Mouse (Mus musculus) intestine, embryonic 14.5 days (tissue): ENCODE results near the gene Cacna1c. TPM values are rescaled to one million over a fixed set of nuclear protein-coding genes. Genes with fewer than 3 reads are reported as not detected.

Source experiments
- ATAC-seq: fragments of 200-750 bp; cut with Nextera tagmentation; replicated peaks from 2 replicates; pipeline ENCODE4 v1.8.0; 2017; ENCODE audit warnings: low read depth, moderate number of reproducible peaks, moderate TSS enrichment, moderate library complexity; ENCODE audit not compliant: low FRiP score, low TSS enrichment
- DNase-seq: peaks from one replicate; pipeline ENCODE4 v3.0.0-alpha.2; 2018; ENCODE audit warnings: low spot score
- H3K27ac ChIP-seq: fragments of 300-500 bp; sonication (generic); 2 replicates; pipeline ENCODE4 v1.5.1; 2014; ENCODE audit warnings: low read depth, mild to moderate bottlenecking, control low read depth
- H3K27me3 ChIP-seq: fragments of 300-500 bp; sonication (generic); replicated peaks from 2 replicates; pipeline ENCODE4 v1.6.1; 2014; ENCODE audit warnings: low read length, control low read depth; ENCODE audit not compliant: control insufficient read depth, insufficient read depth
- H3K36me3 ChIP-seq: fragments of 300-500 bp; sonication (generic); 2 replicates; pipeline ENCODE4 v1.6.1; 2014; ENCODE audit warnings: low read length, control low read depth; ENCODE audit not compliant: control insufficient read depth, insufficient read depth
- H3K4me1 ChIP-seq: fragments of 300-500 bp; sonication (generic); replicated peaks from 2 replicates; pipeline ENCODE4 v1.6.1; 2014; ENCODE audit warnings: low read length, control low read depth, mixed read lengths; ENCODE audit not compliant: control insufficient read depth, insufficient read depth
- H3K4me2 ChIP-seq: fragments of 300-500 bp; sonication (generic); 2 replicates; pipeline ENCODE4 v1.6.1; 2014; ENCODE audit warnings: low read length
- H3K4me3 ChIP-seq: fragments of 300-500 bp; sonication (generic); 2 replicates; pipeline ENCODE4 v1.5.1; 2014; ENCODE audit warnings: low read depth, low read length, control low read depth, mixed read lengths
- H3K9ac ChIP-seq: fragments of 300-500 bp; sonication (generic); 2 replicates; pipeline ENCODE4 v1.6.1; 2014; ENCODE audit warnings: mild to moderate bottlenecking, low read length
- H3K9me3 ChIP-seq: fragments of 300-500 bp; sonication (generic); 2 replicates; pipeline ENCODE4 v1.6.1; 2016; ENCODE audit warnings: low read length, control low read depth; ENCODE audit not compliant: control insufficient read depth
- WGBS: fragments of 180-500 bp; shearing (Covaris S2); extraction: QIAGEN DNeasy Blood & Tissue Kit; methylation state at CpG from one replicate; pipeline ENCODE4 v1.1.7; 2014; 5-methylcytosine and 5-hydroxymethylcytosine counted together
- polyA plus RNA-seq: library from polyadenylated mRNA; unstranded; fragments of >200 nt; fragmentation: Nextera tagmentation; extraction: Ambion mirVana; gene quantifications from 2 replicates; pipeline ENCODE4 v1.2.1, GENCODE M21; 2014

Cacna1c gene
- polyA plus RNA-seq, 1 experiment from 2014 or later = 6.5 TPM

DNA sequence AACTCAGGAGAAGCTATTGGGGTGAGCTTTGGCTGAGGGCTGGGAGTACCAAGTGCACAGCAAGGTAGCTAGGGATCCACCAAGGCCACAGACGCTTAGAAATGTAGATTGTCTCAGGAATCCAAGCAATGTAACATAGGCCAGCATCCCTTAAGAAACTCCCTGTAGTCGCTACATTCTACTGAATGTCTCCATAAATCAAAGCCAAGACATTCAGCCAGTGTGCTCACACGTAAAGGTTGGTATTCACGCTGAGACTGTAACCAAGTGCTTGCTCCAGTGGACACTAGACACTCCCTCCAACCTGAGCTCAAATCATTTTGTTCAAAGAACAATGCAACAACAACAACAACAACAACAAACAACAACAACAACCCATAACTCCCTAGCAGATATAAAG lies 368.0 kb downstream of the Cacna1c start:
- Histone ChIP-seq H3K9me3 (no peaks in the 10 kb centered on the region), H3K4me1 (no peaks in the 10 kb centered on the region), H3K27me3 (no peaks in the 10 kb centered on the region), H3K4me2 (no peak overlapping the region), H3K36me3 (no peaks in the 10 kb centered on the region), H3K4me3 (no peak overlapping the region), H3K9ac (no peak overlapping the region), H3K27ac (no peak overlapping the region)
- DNase-seq (no peak), ATAC-seq (no peak)
- WGBS = 47% methylated on average over 4 of the region's 4 CpGs

DNA sequence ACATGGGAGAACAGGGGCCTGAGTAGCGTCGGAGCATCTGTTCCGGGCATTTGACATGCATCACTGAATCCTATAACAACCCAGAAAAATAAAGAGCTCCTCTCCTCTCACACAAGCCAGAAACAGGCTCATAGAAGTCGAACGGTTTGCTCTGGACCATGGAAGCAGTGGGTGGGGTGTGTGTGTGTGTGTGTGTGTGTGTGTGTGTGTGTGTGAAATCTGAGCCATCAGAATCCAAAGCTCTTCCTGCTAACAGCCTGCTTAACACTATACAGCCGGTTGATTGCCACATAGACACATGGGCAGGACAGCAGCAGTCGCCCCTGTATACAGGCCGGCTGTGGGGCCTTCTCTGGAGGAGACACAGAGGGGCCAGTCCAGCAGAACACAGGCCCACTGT lies 368.7 kb downstream of the Cacna1c start:
- H3K36me3 ChIP-seq = no peaks in the 10 kb centered on the region
- WGBS = 39% methylated on average over 8 of the region's 8 CpGs
- no peak for DNase-seq

GRCm38 (mm10) chr6:118825400-118825871 lies 370.8 kb downstream of the Cacna1c start:
- H3K4me1 ChIP-seq = no peaks in the 10 kb centered on the region
- no peak for DNase-seq
- H3K4me2 ChIP-seq = no peak overlapping the region
- H3K4me3 ChIP-seq = no peak overlapping the region
- WGBS = 47% methylated on average over 6 of the region's 6 CpGs
- H3K9me3 ChIP-seq = no peaks in the 10 kb centered on the region
- H3K27ac ChIP-seq = no peak overlapping the region
- H3K9ac ChIP-seq = no peak overlapping the region
- no peak for ATAC-seq
- no peaks in the 10 kb centered on the region for H3K27me3 ChIP-seq
- no peaks in the 10 kb centered on the region for H3K36me3 ChIP-seq

More for the DNA sequence above, 368.7 kb downstream of the Cacna1c start:
- H3K9ac ChIP-seq = no peak overlapping the region
- H3K9me3 ChIP-seq = no peaks in the 10 kb centered on the region
- H3K4me3 ChIP-seq = no peak overlapping the region
- ATAC-seq = no peak
- no peaks in the 10 kb centered on the region for H3K4me1 ChIP-seq
- H3K4me2 ChIP-seq = no peak overlapping the region
- no peaks in the 10 kb centered on the region for H3K27me3 ChIP-seq
- H3K27ac ChIP-seq = no peak overlapping the region

GRCm38 (mm10) chr6:118821536-118821935 lies 374.7 kb downstream of the Cacna1c start:
- ATAC-seq (no peak), DNase-seq (no peak)
- Histone ChIP-seq H3K9ac (no peak overlapping the region), H3K27me3 (no peaks in the 10 kb centered on the region), H3K4me2 (no peak overlapping the region), H3K36me3 (no peaks in the 10 kb centered on the region), H3K4me3 (no peak overlapping the region), H3K4me1 (peaks cover 5% of the 10 kb centered on the region; the same call in 1 of the 2 replicates), H3K9me3 (no peaks in the 10 kb centered on the region), H3K27ac (no peak overlapping the region)
- WGBS = 86% methylated on average over 5 of the region's 5 CpGs

DNA sequence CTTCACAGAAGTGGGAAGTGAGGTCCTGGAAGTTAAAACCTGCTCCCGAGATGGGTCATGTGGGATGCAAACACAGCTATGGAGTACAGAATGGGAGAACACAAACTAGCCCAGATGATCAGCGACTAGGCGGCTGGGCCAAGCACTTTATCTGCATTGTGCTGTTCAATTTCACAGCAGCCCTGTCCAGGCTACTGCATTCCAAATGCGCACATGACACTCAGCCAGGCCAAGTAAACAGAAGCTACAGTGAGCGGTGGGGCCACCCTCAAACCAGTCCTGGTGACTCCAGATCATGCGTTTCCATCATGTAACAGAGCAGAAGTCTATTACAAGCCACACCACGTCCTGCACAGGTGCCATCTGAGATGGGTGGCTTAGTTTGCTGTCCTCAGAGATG lies 376.6 kb downstream of the Cacna1c start:
- Histone ChIP-seq H3K9me3 (no peaks in the 10 kb centered on the region), H3K9ac (no peak overlapping the region), H3K27me3 (no peaks in the 10 kb centered on the region), H3K4me2 (no peak overlapping the region), H3K4me1 (peaks cover 5% of the 10 kb centered on the region; the same call in 1 of the 2 replicates), H3K4me3 (no peak overlapping the region), H3K27ac (no peak overlapping the region), H3K36me3 (no peaks in the 10 kb centered on the region)
- WGBS = 42% methylated on average over 7 of the region's 7 CpGs
- ATAC-seq (no peak), DNase-seq (no peak)

DNA sequence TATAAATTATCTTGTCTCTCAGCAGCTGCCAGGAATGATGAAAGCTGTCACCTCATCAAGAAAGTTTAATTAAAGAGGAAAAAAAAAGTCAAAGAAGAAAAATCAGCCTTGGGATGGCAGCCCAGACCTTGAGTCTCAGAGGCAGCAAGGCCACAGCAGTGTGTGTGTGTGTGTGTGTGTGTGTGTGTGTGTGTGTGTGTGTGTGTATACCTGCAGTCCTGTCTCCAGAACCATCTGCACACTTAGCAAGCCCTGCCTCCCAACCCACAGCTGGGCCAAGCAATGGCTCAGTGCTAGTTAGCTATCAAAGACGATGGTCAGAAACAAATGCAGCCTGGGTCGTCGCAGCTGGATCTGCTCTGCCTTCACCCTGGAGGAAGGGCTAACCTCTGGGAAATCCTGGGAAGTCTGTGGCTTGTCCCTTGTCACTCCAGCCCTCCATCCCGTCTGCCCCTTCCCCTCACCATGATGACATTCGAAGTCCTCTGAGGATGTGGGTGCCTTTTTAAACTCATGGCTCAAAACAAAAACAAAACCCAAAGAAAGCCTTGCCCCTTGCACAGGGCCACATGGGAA lies 378.2 kb downstream of the Cacna1c start:
- Histone ChIP-seq H3K27ac (no peak overlapping the region), H3K4me1 (peaks cover 5% of the 10 kb centered on the region; the same call in 1 of the 2 replicates), H3K9ac (no peak overlapping the region), H3K4me2 (no peak overlapping the region), H3K27me3 (no peaks in the 10 kb centered on the region), H3K9me3 (no peaks in the 10 kb centered on the region), H3K36me3 (no peaks in the 10 kb centered on the region), H3K4me3 (no peak overlapping the region)
- DNase-seq (no peak), ATAC-seq (no peak)
- WGBS = 59% methylated on average over 5 of the region's 5 CpGs

DNA sequence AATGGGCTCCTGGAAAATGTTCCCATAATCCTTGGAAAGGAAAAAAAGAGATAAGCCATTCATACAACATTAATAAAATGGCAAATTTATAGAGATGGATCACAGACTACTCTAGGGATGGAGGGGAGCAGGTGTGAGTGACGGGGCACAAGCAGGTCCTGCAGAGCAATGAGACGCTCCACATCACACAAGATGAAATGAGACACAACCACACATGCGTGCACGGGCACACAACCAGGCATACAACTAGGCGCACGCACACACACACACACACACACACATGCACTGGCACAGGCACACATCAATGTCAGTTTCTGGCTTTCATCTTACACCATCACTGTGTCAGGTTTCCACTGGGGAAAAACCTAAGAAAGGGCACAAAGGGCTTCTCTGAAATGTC lies 380.0 kb downstream of the Cacna1c start:
- Histone ChIP-seq H3K4me1 (peaks cover 5% of the 10 kb centered on the region; the same call in 1 of the 2 replicates), H3K9me3 (no peaks in the 10 kb centered on the region), H3K4me3 (no peak overlapping the region), H3K4me2 (no peak overlapping the region), H3K27ac (no peak overlapping the region), H3K27me3 (no peaks in the 10 kb centered on the region), H3K36me3 (no peaks in the 10 kb centered on the region), H3K9ac (no peak overlapping the region)
- ATAC-seq (no peak), DNase-seq (no peak)
- WGBS = 82% methylated on average over 6 of the region's 6 CpGs

DNA sequence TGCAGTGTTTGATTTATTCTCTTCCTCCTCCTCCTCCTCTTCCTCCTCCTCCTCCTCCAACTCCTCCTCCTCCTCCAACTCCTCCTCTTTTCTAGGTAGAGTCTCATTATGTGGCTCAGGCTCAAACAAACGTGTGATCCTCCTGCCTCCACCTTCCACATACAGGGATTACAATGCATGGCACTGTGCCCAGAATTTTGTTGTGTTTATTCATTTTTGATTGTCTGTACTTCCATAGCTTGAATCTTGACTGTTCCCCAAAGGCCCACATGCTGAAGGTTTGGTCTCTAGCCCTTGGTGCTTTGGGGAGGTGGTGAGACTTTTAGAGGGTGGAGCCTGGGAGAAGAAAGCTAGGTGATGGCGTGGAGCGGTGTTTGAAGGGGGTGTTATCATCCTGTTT lies 383.7 kb downstream of the Cacna1c start:
- no peak for ATAC-seq

GRCm38 (mm10) chr6:118812007-118812406 lies 384.2 kb downstream of the Cacna1c start:
- H3K4me2 ChIP-seq = no peak overlapping the region
- no peak overlapping the region for H3K4me3 ChIP-seq
- H3K9me3 ChIP-seq = no peaks in the 10 kb centered on the region
- H3K27me3 ChIP-seq = no peaks in the 10 kb centered on the region
- no peak overlapping the region for H3K9ac ChIP-seq
- no peak for ATAC-seq
- H3K27ac ChIP-seq = no peak overlapping the region
- H3K36me3 ChIP-seq = no peaks in the 10 kb centered on the region
- 84% methylated on average over 4 of the region's 4 CpGs for WGBS
- H3K4me1 ChIP-seq = no peaks in the 10 kb centered on the region
- no peak for DNase-seq

More for the DNA sequence above, 383.7 kb downstream of the Cacna1c start:
- Histone ChIP-seq H3K9me3 (no peaks in the 10 kb centered on the region), H3K9ac (no peak overlapping the region), H3K4me2 (no peak overlapping the region), H3K36me3 (no peaks in the 10 kb centered on the region), H3K4me3 (no peak overlapping the region), H3K27me3 (no peaks in the 10 kb centered on the region), H3K27ac (no peak overlapping the region), H3K4me1 (no peaks in the 10 kb centered on the region)
- no peak for DNase-seq
- 74% methylated on average over 3 of the region's 3 CpGs for WGBS
